Mouse (Mus musculus): Measurements from ENCODE around the gene Ss18l1.

DNA sequence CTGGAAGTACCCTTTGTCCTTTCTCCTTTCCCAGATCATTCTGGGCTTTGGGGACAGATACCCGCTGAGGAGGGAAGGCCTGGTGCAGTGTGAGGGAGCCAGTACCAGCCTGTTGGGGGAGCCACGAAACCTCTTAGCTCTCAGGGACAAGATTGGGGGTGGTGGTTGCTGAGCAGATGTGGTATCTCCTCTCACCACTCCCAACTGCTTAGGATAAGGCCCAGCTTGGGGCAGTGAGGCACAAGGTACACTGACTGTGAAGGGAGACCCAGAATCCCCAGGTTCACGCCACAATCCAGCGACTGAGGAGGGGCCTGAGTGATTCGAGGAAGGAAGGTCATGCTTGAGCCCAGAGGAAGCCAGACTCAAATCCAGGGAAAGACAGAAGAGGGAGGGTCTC, 55.9 kb downstream of the Ss18l1 start:
- TF ChIP-seq CTCF (IDR thresholded peaks at IDR 0.05 in 2 of 3, conservative IDR thresholded peaks at IDR 0.05 in 1 of 3; ENCODE audit: control insufficient read depth in 1 of 3, insufficient read depth in 1 of 3, low read depth in 2 of 3, low read length in 3 of 3, poor library complexity in 1 of 3, severe bottlenecking in 1 of 3) (peak; percentile 21 to 68 (median 66); a peak in 4 of 6 replicates), GABPA (IDR thresholded peaks at IDR 0.05; ENCODE audit: low read depth, low read length) (no peak)

Measured in MEL (cell line).